Mouse (Mus musculus) cerebellum, adult (tissue): ENCODE results near the gene Nfkb2.

Experiments used
- ATAC-seq: cut with Nextera tagmentation; 2 replicates; pipeline ENCODE4 v1.9.2; 2017; ENCODE audit warnings: mild to moderate bottlenecking, moderate library complexity, mixed read lengths; ENCODE audit not compliant: insufficient number of reproducible peaks, low FRiP score, low TSS enrichment

Nfkb2 gene

GRCm38 (mm10) chr19:46304216-46304841 lies at the start of gene Nfkb2:
Nfkb2 (plus strand) TSS chr19:46304320.
- peak; percentile 37; the same call in 1 of the 2 replicates for ATAC-seq

- ATAC-seq = no peak
Observed at GRCm38 (mm10) chr19:46264762-46265161, 39.4 kb upstream of the Nfkb2 start.

GRCm38 (mm10) chr19:46275307-46275706 lies 28.8 kb upstream of the Nfkb2 start:
- no peak for ATAC-seq

- no peak for ATAC-seq
Observed at GRCm38 (mm10) chr19:46282081-46282849, 21.9 kb upstream of the Nfkb2 start.

- no peak for ATAC-seq
Observed at GRCm38 (mm10) chr19:46284686-46285085, 19.4 kb upstream of the Nfkb2 start.

- ATAC-seq = 0 out of 2 replicates have a peak, but pooled peaks have one; percentile 34
Observed at GRCm38 (mm10) chr19:46285631-46286030, 18.5 kb upstream of the Nfkb2 start.

GRCm38 (mm10) chr19:46286047-46286446 lies 18.1 kb upstream of the Nfkb2 start:
- ATAC-seq = peak; percentile 77; the same call in 1 of the 2 replicates

- ATAC-seq = no peak
Observed at GRCm38 (mm10) chr19:46286926-46287325, 17.2 kb upstream of the Nfkb2 start.

GRCm38 (mm10) chr19:46287566-46287965 lies 16.6 kb upstream of the Nfkb2 start:
- no peak for ATAC-seq

GRCm38 (mm10) chr19:46290535-46291105 lies 13.5 kb upstream of the Nfkb2 start:
- no peak for ATAC-seq

- no peak for ATAC-seq
Observed at GRCm38 (mm10) chr19:46296938-46297337, 7.2 kb upstream of the Nfkb2 start.

- ATAC-seq = no peak
Observed at GRCm38 (mm10) chr19:46300294-46301045, 3.6 kb upstream of the Nfkb2 start.

- ATAC-seq = no peak
Observed at GRCm38 (mm10) chr19:46302551-46302950, 1.6 kb upstream of the Nfkb2 start.

- no peak for ATAC-seq
Observed at GRCm38 (mm10) chr19:46303251-46304215, 587 bp upstream of the Nfkb2 start.

GRCm38 (mm10) chr19:46304908-46305333 lies 801 bp downstream of the Nfkb2 start:
- ATAC-seq = no peak

GRCm38 (mm10) chr19:46305432-46306267 lies 1.5 kb downstream of the Nfkb2 start:
- ATAC-seq = no peak

- ATAC-seq = no peak
Observed at GRCm38 (mm10) chr19:46306268-46306610, 2.1 kb downstream of the Nfkb2 start.

- no peak for ATAC-seq
Observed at GRCm38 (mm10) chr19:46306751-46307289, 2.7 kb downstream of the Nfkb2 start.
